Mouse (Mus musculus) lung, postnatal 14 days (tissue): ENCODE data around the gene Gm10220.
"Not testable (repeated sequence)": the region's sequence is repeated elsewhere in the genome, so short reads cannot be mapped to it uniquely, and the experiment has no call there.

Experiments
- DNase-seq: peaks from one replicate; pipeline ENCODE4 v3.0.0; 2021

The Gm10220 gene

DNA sequence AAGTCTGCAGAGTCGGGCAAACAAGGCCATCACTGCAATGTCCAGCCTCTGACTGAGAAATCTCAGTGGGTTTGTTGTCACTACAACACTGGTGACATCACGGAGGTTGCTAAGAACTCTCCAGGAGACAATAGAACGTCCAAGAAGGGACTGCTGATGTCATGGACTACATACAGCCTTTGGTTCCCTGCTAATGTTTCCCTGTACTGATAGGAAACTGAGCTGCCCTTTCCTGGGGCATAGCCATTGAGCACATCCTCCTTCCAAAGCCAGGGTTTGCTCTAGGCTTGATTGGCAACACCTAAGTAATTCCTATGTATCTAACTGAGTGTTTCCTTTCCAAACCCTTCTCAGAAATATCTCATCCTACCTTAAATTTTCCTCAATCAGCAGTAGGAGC lies at the start of gene Gm10220:
Gm10220 (minus strand) TSS at position 101 of the 400 bp plus-strand sequence.
- DNase-seq, result not testable (repeated sequence)

- DNase-seq, result no peak
These were observed 48.6 kb upstream of the Gm10220 start for GRCm38 (mm10) chr5:26169855-26170254.

DNA sequence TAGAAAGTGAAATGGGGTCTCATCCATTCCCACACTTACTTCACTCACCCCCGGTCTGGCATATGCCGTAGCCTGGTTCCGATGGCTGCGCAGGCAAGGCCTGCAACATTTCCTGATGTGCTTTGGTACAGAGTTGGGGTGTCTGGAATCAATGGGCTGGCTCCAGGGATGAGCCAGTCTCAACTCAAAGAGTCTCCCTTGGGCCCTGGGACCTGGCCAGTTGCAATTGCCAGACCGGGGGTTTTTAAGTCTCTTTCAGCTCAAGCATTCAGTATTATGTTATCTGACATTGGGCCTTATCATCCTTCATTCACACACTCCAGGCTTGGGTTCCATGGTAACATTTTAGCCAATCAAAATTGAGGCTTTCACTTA lies 44.6 kb upstream of the Gm10220 start:
- no peak for DNase-seq

GRCm38 (mm10) chr5:26165036-26165790 lies 44.0 kb upstream of the Gm10220 start:
- no peak for DNase-seq

- DNase-seq, result peak; percentile 19
These were observed 36.4 kb upstream of the Gm10220 start for GRCm38 (mm10) chr5:26157396-26158170.

DNA sequence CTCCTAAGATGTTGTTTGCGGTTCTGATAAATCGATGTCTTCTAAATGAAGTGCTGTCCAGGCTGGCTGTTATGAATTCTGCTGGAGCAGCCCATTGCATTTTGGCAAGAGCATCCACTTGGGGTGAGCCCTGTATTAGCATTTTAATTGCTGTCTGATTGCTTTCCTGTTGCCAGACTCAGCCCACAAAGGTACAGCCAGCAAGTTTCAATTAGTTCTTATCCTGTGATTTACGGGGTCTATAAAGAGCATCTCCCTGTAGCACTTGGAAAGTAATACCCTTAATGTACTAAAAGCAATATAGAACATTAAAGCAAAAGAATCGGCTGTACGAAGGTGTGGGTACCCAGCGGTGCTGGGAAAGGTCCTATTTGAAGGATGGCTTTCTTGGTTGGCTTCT lies 21.7 kb upstream of the Gm10220 start:
- DNase-seq, result no peak

- not testable (repeated sequence) for DNase-seq
These were observed 16.0 kb downstream of the Gm10220 start, which contains the start of gene 5031410I06Rik for GRCm38 (mm10) chr5:26105262-26105661. Gene 5031410I06Rik (minus strand): TSS chr5:26105362.

DNA sequence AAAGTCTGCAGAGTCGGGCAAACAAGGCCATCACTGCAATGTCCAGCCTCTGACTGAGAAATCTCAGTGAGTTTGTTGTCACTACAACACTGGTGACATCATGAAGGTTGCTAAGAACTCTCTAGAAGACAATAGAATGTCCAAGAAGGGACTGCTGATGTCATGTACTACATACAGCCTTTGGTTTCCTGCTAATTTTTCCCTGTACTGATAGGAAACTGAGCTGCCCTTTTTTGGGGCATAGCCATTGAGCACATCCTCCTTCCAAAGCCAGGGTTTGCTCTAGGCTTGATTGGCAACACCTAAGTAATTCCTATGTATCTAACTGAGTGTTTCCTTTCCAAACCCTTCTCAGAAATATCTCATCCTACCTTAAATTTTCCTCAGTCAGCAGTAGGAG lies 32.0 kb downstream of the Gm10220 start, which contains the start of gene Gm10471:
Gm10471 (minus strand) TSS at position 101 of the 400 bp plus-strand sequence.
- DNase-seq, result not testable (repeated sequence)

DNA sequence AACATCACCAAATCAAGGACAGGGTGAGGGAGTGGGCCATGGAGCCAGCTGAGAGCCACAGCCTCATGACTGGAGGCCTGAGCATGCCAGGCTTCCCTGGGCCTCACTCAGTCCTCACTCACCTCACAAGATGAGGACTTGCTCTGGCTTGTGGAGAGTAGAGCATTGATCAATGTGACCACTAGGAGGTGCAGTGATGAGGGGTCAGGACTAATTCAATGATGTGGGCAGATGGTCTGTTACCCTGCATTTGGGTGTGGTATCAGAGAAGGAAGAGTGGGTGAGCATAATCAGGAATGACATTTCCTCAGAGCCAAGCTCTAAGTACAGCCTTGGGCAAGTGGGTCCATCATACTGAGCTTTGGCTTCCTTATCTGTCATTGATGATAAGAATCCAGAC lies 42.2 kb downstream of the Gm10220 start:
- DNase-seq, result not testable (repeated sequence)

- no peak for DNase-seq
These were observed 50.5 kb downstream of the Gm10220 start for GRCm38 (mm10) chr5:26070716-26071115.
